Mouse (Mus musculus) liver, adult 2 months (tissue): ENCODE results near the gene Npnt.

ENCODE experiments used
- CTCF ChIP-seq: fragments of 200-500 bp; IDR thresholded peaks from 2 replicates; pipeline ENCODE4 v1.5.1; 2011; ENCODE audit warnings: low read depth, low read length, control low read depth
- POLR2A ChIP-seq: fragments of 200-500 bp; IDR thresholded peaks from 2 replicates; pipeline ENCODE4 v1.6.1; 2011; ENCODE audit warnings: low read length, control low read depth; ENCODE audit not compliant: insufficient read depth; ENCODE audit errors: extremely low read depth

DNA sequence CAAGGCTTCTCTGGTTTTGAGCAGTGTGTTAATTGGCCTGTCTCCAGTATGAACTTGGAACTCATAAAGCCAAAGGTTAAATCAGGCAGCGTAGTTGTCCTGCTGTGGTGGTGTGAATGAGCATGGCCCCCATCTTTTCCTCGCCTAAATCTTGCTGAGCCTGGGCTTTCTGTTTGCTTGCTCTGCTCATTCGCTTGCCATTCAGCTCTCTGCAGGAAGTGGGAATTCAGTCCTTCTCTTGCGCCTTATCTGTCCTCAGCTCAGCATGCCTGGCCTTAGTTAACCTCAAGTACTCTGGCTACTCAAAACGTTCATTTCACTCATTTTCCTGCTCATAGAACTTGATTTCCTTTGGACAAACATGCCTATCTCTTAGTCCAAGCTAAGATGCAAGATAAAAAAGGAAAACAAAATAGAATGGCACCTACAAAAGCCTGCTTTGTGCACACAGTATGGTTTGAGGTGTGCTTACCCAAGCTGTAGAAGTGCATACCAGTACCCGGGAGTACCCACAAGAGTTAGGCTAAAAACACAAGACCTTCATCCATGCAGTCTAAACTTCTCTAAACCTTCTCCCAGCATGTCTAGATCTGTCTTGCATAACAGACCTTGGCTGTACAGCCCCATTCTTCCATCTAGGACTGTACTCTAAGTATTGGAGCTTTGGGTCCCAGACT, 114.8 kb downstream of the Npnt start:
- no peak for TF ChIP-seq CTCF
- no peak for TF ChIP-seq POLR2A
